Mouse (Mus musculus) midbrain, embryonic 11.5 days (tissue): Measurements from ENCODE around the gene Dnajc6. TPM values are rescaled to one million over a fixed set of nuclear protein-coding genes. Genes with fewer than 3 reads are reported as not detected.

Experiments used
- ATAC-seq: fragments of 200-750 bp; cut with Nextera tagmentation; 2 replicates; pipeline ENCODE4 v1.8.0; 2017; ENCODE audit warnings: moderate TSS enrichment, moderate library complexity; ENCODE audit not compliant: low FRiP score
- DNase-seq: peaks from one replicate; pipeline ENCODE4 v3.0.0; 2015; ENCODE audit warnings: low spot score; ENCODE audit errors: missing footprints
- H3K27ac ChIP-seq: fragments of 300-500 bp; sonication (generic); 2 replicates; pipeline ENCODE4 v1.5.1; 2014; ENCODE audit warnings: low read depth, low read length
- H3K27me3 ChIP-seq: fragments of 300-500 bp; sonication (generic); 2 replicates; pipeline ENCODE4 v1.6.1; 2014; ENCODE audit warnings: mild to moderate bottlenecking, low read length, moderate library complexity, mixed read lengths; ENCODE audit not compliant: control insufficient read depth, insufficient read depth
- H3K36me3 ChIP-seq: fragments of 300-500 bp; sonication (generic); 2 replicates; pipeline ENCODE4 v1.6.1; 2014; ENCODE audit warnings: mild to moderate bottlenecking, low read length, moderate library complexity, mixed read lengths; ENCODE audit not compliant: control insufficient read depth, insufficient read depth
- H3K4me1 ChIP-seq: fragments of 300-500 bp; sonication (generic); 2 replicates; pipeline ENCODE4 v1.6.1; 2014; ENCODE audit warnings: low read length; ENCODE audit not compliant: control insufficient read depth, insufficient read depth
- H3K4me2 ChIP-seq: fragments of 300-500 bp; sonication (generic); 2 replicates; pipeline ENCODE4 v1.6.1; 2014; ENCODE audit warnings: mild to moderate bottlenecking, moderate library complexity
- H3K4me3 ChIP-seq: fragments of 300-500 bp; sonication (generic); 2 replicates; pipeline ENCODE4 v1.5.1; 2014; ENCODE audit warnings: low read depth, low read length
- H3K9ac ChIP-seq: fragments of 300-500 bp; sonication (generic); 2 replicates; pipeline ENCODE4 v1.6.1; 2014; ENCODE audit warnings: low read length
- H3K9me3 ChIP-seq: fragments of 300-500 bp; sonication (generic); 2 replicates; pipeline ENCODE4 v1.6.1; 2016; ENCODE audit warnings: low read length; ENCODE audit not compliant: control insufficient read depth
- WGBS: fragments of 180-500 bp; shearing (Covaris S2); extraction: QIAGEN DNeasy Blood & Tissue Kit; methylation state at CpG from one replicate; pipeline ENCODE4 v1.1.7; 2014; 5-methylcytosine and 5-hydroxymethylcytosine counted together
- polyA plus RNA-seq: library from polyadenylated mRNA; unstranded; fragments of >200 nt; fragmentation: Nextera tagmentation; extraction: Ambion mirVana; gene quantifications from 2 replicates; pipeline ENCODE4 v1.2.1, GENCODE M21; 2014

The Dnajc6 gene
- polyA plus RNA-seq, 1 experiment from 2014 or later, result 4.3 TPM

GRCm38 (mm10) chr4:101625278-101625677 is 128.8 kb downstream of the Dnajc6 start:
- Histone ChIP-seq H3K27me3 (no peaks in the 10 kb centered on the region), H3K4me1 (no peaks in the 10 kb centered on the region), H3K9me3 (no peaks in the 10 kb centered on the region), H3K9ac (no peak overlapping the region), H3K4me2 (no peak overlapping the region), H3K4me3 (no peak overlapping the region), H3K36me3 (no peaks in the 10 kb centered on the region), H3K27ac (no peak overlapping the region)
- ATAC-seq, result no peak
- no peak for DNase-seq
- WGBS, result 84% methylated on average over 5 of the region's 5 CpGs

GRCm38 (mm10) chr4:101635596-101635995 is 139.1 kb downstream of the Dnajc6 start:
- Histone ChIP-seq H3K4me1 (no peaks in the 10 kb centered on the region), H3K4me2 (no peak overlapping the region), H3K27me3 (no peaks in the 10 kb centered on the region), H3K9me3 (no peaks in the 10 kb centered on the region), H3K9ac (no peak overlapping the region), H3K27ac (no peak overlapping the region), H3K4me3 (no peak overlapping the region), H3K36me3 (no peaks in the 10 kb centered on the region)
- DNase-seq, result no peak
- no peak for ATAC-seq
- WGBS, result 73% methylated on average over 2 of the region's 2 CpGs

- Histone ChIP-seq H3K4me1 (no peaks in the 10 kb centered on the region), H3K27ac (no peak overlapping the region), H3K4me3 (no peak overlapping the region), H3K9me3 (no peaks in the 10 kb centered on the region), H3K36me3 (no peaks in the 10 kb centered on the region), H3K4me2 (no peak overlapping the region), H3K27me3 (no peaks in the 10 kb centered on the region), H3K9ac (no peak overlapping the region)
- WGBS, result 89% methylated on average over 1 of the region's 1 CpGs
- ATAC-seq (no peak), DNase-seq (peak; percentile 12)
These were observed 141.0 kb downstream of the Dnajc6 start for GRCm38 (mm10) chr4:101637472-101637871.

DNA sequence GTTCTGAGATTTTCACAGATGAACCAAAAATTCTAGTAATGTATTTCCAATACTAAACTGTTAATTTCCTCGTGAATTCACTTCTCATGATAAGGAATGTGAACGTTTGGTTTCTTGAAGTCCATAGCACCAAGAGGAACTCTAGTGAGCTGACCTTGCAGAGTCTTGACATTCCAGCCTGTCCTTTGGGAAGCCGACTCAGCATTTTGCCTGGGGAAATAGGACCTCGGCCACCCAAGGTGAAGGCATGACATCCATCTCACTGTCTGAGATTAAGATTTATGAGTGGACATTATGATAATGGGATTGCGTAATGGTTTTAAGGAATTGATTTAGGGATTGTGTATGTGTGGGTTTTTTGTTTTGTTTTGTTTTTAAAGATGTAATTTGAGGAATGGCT is 144.2 kb downstream of the Dnajc6 start:
- Histone ChIP-seq H3K27me3 (no peaks in the 10 kb centered on the region), H3K9ac (no peak overlapping the region), H3K4me2 (no peak overlapping the region), H3K4me1 (no peaks in the 10 kb centered on the region), H3K36me3 (no peaks in the 10 kb centered on the region), H3K9me3 (no peaks in the 10 kb centered on the region), H3K27ac (no peak overlapping the region), H3K4me3 (no peak overlapping the region)
- DNase-seq (peak; percentile 69), ATAC-seq (no peak)
- WGBS, result 84% methylated on average over 5 of the region's 5 CpGs

DNA sequence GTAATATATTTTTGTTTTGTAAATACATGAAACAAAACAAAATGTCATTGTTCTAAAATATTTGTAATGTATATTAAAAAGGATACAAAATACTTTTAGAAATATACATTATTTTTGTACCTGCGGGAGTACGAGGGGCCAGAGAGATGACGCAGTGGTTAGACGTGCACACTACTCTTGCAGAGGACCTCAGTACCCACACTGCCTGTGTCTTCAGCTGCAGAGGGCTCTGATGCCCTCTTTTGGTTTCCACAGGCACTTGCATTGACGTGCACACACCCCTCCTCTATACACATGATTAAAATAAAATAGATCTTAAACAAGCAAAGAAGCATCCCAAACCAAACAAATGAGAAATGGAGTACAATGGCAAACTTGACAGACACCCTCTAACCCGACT is 146.3 kb downstream of the Dnajc6 start:
- Histone ChIP-seq H3K27ac (no peak overlapping the region), H3K27me3 (no peaks in the 10 kb centered on the region), H3K9me3 (no peaks in the 10 kb centered on the region), H3K4me1 (no peaks in the 10 kb centered on the region), H3K9ac (no peak overlapping the region), H3K4me2 (no peak overlapping the region), H3K36me3 (no peaks in the 10 kb centered on the region), H3K4me3 (no peak overlapping the region)
- no peak for ATAC-seq
- peak; percentile 65 for DNase-seq
- 84% methylated on average over 6 of the region's 6 CpGs for WGBS

DNA sequence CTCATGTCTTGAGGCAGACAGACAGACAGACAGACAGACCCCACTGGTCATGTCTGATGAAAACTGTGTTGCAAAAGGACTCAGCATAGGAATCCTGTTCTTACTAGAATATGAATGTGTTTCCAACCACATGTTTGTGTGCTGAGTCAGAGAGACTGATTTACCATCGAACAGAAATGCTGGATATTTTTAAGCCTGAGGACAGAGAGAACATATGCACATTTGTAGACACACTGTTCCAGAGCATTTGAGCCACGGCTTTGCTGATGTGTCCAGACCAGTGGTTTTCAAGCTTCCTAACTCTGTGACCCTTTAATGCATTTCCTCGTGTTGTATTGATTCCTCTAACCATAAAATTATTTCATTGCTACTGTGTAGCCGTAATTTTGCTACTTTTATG is 146.8 kb downstream of the Dnajc6 start:
- no peaks in the 10 kb centered on the region for H3K4me1 ChIP-seq
- no peak for ATAC-seq
- H3K9ac ChIP-seq, result no peak overlapping the region
- H3K27ac ChIP-seq, result no peak overlapping the region
- H3K36me3 ChIP-seq, result no peaks in the 10 kb centered on the region
- no peaks in the 10 kb centered on the region for H3K27me3 ChIP-seq
- DNase-seq, result no peak
- H3K4me3 ChIP-seq, result no peak overlapping the region
- 80% methylated on average over 4 of the region's 4 CpGs for WGBS
- no peaks in the 10 kb centered on the region for H3K9me3 ChIP-seq
- H3K4me2 ChIP-seq, result no peak overlapping the region

DNA sequence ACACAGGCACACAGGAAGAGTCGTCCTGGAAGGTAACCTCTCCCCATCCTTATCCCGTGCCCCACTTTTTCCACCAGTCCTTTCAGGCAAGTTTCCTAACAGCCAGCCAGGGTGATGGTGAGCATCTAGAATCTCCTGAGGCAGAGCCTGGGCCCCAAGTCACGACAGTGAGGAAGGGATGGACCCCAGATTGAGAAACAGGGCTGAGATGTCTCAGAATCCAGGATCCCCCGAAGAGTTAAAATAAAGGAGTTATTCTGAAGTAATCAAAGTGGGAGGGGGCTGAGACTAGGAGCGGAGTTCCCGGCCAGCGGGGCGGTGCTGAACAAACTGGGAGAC is 150.4 kb downstream of the Dnajc6 start:
- WGBS, result 0% methylated on average over 8 of the region's 8 CpGs
- Histone ChIP-seq H3K27me3 (no peaks in the 10 kb centered on the region), H3K27ac (peak overlapping the region; percentile 70; the same call in 1 of the 2 replicates), H3K4me3 (peak overlapping the region; percentile 77), H3K36me3 (no peaks in the 10 kb centered on the region), H3K9ac (peak overlapping the region; percentile 53; the same call in 1 of the 2 replicates), H3K9me3 (no peaks in the 10 kb centered on the region), H3K4me1 (peaks cover 4% of the 10 kb centered on the region; the same call in 1 of the 2 replicates), H3K4me2 (peak overlapping the region; percentile 53)
- DNase-seq, result no peak
- ATAC-seq, result peak; percentile 45

- peak within 1 kb of the TSS; percentile 77 for H3K4me3 ChIP-seq
- H3K27me3 ChIP-seq, result no peaks in the 10 kb centered on the region
- peak within 1 kb of the TSS; percentile 82 for H3K27ac ChIP-seq
- WGBS, result 0% methylated on average over 39 of the region's 39 CpGs
- peak within 1 kb of the TSS; percentile 88 for H3K9ac ChIP-seq
- peak; percentile 99 for ATAC-seq
- H3K4me1 ChIP-seq, result peaks cover 4% of the 10 kb centered on the region; the same call in 1 of the 2 replicates
- H3K9me3 ChIP-seq, result no peaks in the 10 kb centered on the region
- H3K4me2 ChIP-seq, result peak within 1 kb of the TSS; percentile 53
- DNase-seq, result peak; percentile 100
- no peaks in the 10 kb centered on the region for H3K36me3 ChIP-seq
These were observed 150.9 kb downstream of the Dnajc6 start, which contains the start of gene Leprot for GRCm38 (mm10) chr4:101647196-101647905. TSS of gene Leprot (plus strand) at chr4:101647718.

- no peaks in the 10 kb centered on the region for H3K36me3 ChIP-seq
- H3K27me3 ChIP-seq, result no peaks in the 10 kb centered on the region
- ATAC-seq (no peak), DNase-seq (peak; percentile 94)
- H3K4me2 ChIP-seq, result peak overlapping the region; percentile 41
- peaks cover 4% of the 10 kb centered on the region; the same call in 1 of the 2 replicates for H3K4me1 ChIP-seq
- H3K4me3 ChIP-seq, result peak overlapping the region; percentile 77
- H3K9ac ChIP-seq, result peak overlapping the region; percentile 88
- WGBS, result 2% methylated on average over 20 of the region's 20 CpGs
- H3K27ac ChIP-seq, result peak overlapping the region; percentile 82
- H3K9me3 ChIP-seq, result no peaks in the 10 kb centered on the region
These were observed 151.7 kb downstream of the Dnajc6 start for GRCm38 (mm10) chr4:101647976-101648642.
